Mouse (Mus musculus) erythroblast, embryonic 14.5 days (primary cell): Measurements from ENCODE around the gene Chid1.

Experiments
- GATA1 ChIP-seq: IDR thresholded peaks from 2 replicates; pipeline ENCODE4 v1.6.1; 2012; ENCODE audit warnings: low read length, inconsistent platforms, mixed read lengths
- TAL1 ChIP-seq: IDR thresholded peaks from 3 replicates; pipeline ENCODE4 v1.6.1; 2012; ENCODE audit warnings: low read length, inconsistent platforms, mixed read lengths

GRCm38 (mm10) chr7:141454967-141455551, 84.6 kb downstream of the Chid1 start, which contains the start of gene Pnpla2:
- TF ChIP-seq GATA1 (no peak), TAL1 (no peak)
